Mouse (Mus musculus) megakaryocyte progenitor cell, adult 5-6 weeks (primary cell): ENCODE data around the gene Tamm41. TPM values are rescaled to one million over a fixed set of nuclear protein-coding genes. Genes with fewer than 3 reads are reported as not detected.
A peak's percentile ranks its signal among the peaks of the same experiment; 100 is the strongest.

Source experiments
- ATAC-seq: replicated peaks from 2 replicates; pipeline ENCODE4 v1.8.0; 2016; ENCODE audit warnings: mild to moderate bottlenecking, moderate TSS enrichment, inconsistent platforms; ENCODE audit not compliant: poor library complexity
- total RNA-seq, 2 experiments: library from RNA; stranded (forward) in 1 of 2; stranded (reverse) in 1 of 2; fragments of 157-497, 149-512 nt in 1 of 2; fragments of 200-1000 nt in 1 of 2; gene quantifications; 2 replicates each; pipeline versions ENCODE4 v1.2.3 to v1.2.4; 2015 to 2017

The Tamm41 gene
- total RNA-seq, 2 experiments from 2014 or later, result 50.6 to 55.0 TPM

DNA sequence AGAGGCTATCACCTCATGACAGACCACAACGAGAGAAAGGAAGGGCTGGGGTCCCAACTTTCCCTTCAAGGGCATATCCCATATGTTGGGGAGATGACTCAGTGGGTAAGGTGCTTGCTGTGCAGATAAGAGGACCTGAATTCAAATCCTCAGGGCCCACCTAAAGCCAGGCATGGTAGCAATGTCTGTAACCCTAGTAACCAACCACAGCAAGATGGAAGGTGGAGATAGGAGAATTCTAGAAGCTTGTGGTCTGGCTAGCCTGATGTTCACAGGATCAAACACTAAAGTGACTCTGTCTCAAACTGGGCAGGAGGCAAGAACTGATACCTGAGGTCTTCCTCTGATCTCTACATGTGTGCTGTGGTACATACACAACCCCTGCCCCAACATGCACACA lies 58.0 kb downstream of the Tamm41 start:
- ATAC-seq, result peak; percentile 57

DNA sequence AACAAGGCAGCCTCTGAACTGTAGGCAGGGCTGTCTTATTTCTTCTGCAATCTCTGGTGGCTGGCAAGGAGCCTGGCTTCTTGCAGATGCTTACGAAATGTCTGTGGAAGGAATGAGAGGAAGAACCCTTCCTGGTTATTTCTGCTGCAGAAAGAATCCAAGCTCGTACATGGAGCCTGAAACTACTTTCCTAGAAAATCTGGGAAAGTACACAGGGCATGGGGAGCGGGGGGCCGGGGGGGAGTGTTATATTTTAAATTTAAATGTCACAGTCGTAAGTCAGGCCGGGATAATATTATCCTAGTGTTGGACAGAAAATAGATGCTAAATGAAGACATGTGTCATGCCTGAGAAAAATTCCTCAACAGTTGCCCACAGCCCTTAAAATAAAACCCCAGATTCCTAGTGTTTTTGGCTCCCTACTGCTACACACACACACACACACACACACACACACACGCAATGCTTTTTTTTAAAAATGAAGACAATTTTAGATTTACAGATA lies 60.7 kb downstream of the Tamm41 start:
- no peak for ATAC-seq

DNA sequence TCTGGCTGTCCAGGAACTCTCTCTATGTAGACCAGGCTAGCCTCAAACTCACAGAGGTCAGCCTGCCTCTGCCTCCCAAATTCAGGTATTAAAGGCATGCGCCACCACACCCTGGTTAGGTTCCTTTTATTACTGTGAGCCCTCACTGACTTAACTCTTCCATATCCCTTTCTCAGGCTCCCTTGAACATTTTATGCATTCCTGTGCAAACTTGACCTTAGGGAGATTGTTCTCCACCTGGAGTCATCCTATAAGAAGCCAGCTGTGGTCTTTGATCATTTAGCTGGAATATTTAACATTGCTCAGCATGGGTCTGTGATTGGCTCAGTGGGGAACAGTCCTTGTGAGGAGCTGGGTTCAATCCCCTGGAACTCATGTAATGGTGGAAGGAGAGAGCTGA lies 63.3 kb downstream of the Tamm41 start:
- no peak for ATAC-seq

DNA sequence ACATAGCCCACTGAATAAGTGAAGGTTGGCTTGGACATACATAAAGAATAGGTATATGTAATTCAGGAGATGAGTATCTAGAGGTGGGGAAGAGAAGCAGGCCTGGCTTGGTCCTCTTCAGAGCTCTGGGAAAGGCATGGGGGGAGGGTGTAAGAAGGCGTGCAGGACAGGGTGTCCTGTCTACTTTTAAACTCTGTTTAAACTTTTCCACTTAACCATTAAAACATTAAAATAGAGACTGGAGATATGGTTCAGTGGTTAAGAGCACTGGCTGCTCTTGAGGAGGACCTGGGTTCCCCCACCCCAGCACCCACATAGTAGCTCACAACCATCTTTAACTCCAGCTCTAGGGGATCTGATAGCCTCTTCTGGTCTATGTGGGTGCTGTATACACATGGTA lies 64.7 kb downstream of the Tamm41 start:
- ATAC-seq, result no peak

DNA sequence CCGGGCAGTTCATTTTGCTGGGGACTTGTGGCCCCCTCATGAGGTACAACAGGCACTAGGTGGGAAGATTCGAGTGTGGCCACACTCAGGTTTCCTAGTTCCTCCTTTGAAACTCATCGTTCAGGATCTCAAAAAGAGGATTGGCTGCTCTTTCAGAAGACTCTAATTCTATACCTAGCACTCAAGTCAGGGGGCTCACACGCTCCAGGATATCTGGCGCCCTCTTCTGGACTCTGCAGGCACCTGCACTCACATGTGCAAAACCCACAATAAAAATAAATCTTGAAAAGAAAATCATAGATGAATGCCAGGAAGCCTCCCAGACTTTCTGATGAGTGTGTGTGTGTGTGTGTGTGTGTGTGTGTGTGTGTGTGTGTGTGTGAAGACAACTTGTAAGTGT lies 66.8 kb downstream of the Tamm41 start:
- no peak; the same call in 1 of the 2 replicates for ATAC-seq

DNA sequence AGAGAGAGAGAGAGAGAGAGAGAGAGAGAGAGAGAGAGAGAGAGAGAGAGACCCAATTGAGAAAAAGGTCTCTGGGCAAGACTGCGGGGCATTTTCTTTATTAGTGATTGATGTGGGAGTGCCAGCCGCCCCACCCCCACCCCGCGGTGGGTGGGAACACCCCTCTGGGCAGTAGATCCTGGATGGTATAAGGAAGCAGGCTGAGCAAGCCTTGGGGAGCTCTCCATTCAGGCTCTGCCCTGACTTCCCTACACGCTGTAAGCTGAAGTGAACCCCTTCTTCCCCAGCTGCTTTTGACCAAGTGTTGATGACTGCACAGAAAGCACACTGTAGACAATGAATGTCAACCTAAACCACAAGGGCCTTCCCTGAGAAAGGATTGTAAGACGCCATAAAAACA lies 67.3 kb downstream of the Tamm41 start:
- ATAC-seq, result no peak

DNA sequence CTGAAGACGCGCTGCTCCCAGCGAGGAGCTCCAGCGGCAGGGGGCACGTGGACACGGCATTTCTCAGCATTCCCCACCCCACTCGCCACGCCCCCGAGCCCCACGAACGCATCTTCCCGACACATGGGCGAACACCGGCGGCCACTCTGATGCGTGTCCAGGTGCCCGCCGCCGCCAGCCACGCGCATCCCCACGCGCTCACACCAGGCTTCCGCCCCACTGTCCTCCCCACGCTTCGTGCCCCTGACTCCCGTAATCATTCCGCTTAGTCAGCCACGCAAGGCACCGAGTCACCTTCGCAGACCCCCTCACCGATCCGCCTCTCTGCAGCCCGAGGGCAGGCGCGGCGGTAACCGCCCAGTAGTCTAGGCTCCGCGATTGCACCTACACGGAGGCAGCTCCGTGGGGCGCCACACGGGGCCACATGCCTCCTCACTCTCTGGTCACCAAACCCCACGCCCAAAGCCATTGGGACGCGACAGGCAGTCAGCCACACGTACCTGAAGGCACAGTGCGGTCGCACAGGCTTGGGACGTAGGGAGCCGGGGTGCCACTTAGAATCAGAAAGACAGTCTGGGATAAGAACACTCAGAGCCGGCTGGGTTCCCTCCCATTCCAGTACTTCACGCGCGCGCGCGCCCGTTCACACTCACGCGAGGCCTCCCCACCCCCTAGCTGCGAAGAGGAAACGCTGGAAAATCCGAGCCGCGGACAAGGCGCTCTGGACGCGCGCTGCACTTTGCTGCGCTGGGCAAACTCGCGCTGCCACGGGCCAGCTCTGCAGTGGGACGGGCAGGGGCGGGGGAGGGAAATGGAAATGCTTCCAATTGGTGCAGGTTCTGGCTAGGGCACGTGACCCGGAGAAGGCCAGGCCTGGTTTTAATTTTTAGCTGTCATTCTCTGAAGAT lies 68.2 kb downstream of the Tamm41 start, which contains the start of gene Vgll4:
Gene Vgll4 (minus strand): TSS at position 782 of the 908 bp plus-strand sequence.
- ATAC-seq, result peak; percentile 58

DNA sequence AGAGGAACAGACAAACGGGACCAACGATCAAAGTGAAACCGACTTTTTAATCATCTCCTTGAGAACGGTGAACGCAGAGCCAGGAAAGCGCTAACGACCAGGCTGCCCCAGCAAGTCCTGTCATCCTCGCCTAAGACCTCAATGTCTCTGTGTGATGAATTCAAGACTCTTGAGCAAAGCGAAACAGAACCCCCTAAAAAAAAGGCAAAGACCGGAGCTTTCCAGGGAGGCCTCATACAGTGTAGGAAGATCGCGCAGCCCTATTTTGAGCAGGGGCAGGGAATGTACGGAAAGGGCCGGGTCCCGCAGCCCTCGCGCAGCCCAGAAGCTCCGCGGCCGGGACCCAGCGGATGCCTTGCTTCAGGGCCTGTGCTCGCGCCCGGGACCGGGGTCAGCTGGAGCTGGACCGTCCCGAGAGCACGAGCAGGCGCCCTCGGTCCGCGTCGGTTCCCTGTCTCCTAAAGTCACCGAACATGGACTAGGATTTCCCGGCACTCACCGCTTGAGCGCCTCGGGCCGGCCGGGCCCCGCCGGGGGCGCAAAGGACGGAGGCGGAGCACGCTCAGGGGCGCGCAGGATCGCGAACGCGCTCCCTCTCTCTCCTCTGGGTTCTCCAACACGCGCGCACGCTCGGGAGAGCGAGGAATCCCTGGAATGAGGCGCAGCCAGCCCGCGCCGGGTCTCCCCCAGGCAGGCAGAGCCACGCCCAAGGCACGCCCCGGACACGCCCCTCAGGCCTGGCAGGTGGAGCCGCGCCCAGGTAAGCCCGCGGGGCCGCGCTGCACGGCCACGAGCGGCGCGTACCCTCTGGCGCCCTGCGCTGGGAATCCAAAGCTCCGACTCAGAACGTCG lies 69.1 kb downstream of the Tamm41 start:
- 0 out of 2 replicates have a peak, but pooled peaks have one; percentile 25 for ATAC-seq

DNA sequence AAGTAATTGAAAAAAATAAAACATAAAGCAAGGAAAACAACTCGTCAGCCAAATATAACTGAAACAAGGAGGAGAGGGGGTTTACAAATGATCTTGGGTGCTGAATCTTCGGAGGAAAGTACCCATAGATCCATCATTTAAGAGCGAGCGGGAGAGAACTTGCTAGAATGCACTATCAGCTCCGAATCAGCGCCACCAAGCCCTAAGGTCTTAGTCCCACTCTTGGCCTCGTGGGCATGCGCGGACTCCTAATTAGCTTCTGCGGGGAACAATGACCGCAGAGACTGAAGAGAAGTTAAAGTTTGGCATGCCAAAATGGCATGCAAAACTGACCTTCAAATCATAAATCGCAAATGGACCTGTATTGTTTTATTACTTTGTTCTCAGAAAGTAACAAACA lies 70.1 kb downstream of the Tamm41 start:
- ATAC-seq, result no peak

DNA sequence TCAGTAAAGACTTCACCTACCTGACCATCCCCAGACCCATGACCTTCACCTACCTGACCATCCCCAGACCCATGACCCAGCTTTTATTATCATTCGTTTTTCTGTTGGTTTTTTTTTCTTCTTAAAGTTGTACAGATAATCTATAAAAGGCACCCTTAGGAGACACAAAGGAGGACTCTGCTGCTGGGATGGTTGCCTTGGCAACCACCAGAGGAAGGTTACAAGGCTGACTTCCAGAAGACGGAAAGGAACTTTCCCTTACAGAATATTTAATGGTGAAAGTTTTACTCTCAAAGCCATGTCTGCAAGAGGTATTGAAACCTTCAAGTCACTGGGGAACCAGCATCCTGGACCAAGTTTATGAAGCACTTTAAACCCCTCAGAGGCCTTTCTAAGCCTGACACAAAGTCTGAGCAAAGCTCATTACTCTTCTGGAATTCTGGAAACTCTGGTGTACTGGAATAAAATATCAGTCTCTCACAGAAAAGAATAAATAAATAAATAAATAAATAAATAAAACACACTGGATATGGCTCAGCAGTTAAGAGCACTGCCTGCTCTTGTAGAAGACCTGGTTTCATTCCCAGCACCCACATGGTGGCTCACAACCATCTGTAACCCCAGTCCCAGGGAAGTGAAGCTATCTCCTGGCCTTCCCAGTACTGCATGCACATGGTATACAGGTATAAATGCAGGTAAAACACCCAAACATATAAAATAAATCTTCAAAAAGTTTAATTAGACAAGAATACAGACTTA lies 71.1 kb downstream of the Tamm41 start:
- ATAC-seq, result no peak

DNA sequence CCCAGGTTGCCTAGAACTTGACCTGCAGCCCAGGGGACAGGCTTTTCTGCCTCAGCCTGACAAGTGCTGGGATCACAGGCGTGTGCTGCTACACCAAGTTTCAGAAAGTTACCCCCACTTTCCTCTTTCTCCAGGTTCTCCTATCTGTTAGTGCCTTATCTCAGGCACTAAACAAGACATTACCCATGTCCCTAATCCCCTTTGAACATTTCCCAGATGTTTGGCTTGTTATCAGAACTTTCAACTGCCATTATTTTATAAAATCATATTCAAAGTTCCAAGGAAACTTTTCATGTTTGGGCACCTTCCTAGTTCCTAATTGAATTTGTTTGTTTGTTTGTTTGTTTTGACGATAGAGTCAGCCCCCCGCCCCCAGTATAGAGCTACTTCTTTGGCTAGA lies 71.9 kb downstream of the Tamm41 start:
- ATAC-seq, result no peak

DNA sequence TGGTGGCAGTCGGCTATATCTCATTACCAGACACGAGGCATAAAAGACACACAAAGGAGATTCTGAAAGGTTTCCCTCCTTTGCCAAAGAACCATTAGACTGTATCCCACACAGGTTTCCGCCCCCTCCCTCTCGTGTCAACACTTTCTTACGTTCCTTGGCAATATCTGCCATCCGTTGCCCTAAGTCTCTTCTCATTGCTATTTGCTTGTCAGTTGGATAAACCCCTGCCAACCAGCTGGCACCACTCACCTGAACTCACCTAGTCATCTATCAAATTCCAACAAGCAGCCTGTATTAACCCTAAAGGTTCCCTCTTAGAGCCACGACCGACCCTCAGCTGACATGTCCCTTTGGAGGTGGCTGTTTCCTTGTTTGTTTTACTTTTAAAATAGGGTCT lies 72.3 kb downstream of the Tamm41 start:
- ATAC-seq, result no peak

DNA sequence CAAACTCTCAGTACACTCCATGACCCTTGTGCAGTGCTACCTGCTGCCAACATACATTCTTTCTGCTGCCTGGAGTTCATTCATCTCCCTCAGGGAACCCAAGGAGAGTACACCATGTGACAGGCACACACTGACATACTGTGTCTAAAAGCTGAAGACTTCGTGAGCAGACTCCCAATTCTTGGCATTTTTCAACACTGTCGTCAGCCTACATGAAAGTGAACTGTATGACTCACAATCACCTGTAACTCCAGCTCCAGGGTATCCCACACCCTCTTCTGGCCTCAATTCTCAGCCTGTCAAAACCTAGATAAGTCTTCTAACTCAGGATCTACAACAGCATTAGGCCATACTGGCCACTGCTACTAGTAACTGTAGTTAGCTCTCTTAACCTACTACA lies 73.4 kb downstream of the Tamm41 start:
- ATAC-seq, result no peak

DNA sequence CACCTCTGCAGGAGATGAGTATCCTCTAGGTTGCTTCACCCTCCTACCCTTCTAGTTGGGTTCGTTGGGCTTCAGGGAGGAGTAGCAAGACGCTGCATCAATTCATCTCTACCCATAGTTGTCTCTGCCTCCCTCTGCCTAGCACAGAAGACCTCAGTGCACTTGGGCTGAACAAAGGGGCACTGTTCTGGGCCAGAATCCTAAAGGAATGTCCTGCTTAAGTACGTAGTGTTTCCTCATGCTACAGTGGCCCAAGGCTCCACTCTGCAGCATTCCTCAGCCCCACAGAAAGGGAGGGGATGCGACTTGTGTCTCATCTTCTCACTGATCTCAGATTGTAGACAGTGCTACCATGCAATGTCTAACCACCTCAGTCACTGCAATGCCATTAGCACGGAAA lies 74.0 kb downstream of the Tamm41 start:
- ATAC-seq, result no peak

DNA sequence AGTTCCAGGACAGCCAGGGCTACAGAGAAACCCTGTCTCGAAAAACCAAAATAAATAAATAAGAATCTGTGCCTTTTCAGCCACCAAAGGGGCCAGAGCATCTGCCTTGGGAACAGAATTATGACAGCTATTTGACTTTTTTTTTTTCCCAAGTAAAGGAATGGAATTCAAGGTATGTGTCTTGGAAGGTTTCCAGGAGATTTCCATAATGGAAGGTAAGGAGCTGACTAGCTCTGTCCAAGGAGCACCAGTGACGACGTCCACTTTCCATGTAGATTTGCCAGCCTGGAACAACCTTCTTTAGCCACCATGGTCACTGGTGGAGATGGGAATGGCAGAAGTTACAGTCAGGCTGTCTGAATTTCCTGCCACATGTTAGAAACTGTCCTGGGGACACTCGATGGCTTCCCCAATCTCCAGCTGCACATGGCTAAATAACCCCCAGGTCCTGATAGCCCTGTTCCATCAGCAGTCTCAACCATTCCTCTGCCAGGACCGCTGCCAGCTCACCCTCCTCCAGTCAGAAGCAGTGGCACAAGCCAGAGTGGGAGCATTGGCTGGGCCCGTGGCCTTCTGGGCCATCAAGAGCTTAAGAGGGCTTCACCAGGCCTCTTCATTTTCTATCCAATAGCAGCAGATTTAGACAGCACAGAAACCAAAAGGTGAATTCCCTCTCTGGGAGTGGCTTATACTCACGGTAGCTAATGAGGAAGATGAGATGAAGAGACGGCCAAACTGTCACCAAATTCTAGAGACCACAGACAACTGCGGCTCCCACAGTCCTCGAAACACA lies 76.2 kb downstream of the Tamm41 start:
- no peak for ATAC-seq

DNA sequence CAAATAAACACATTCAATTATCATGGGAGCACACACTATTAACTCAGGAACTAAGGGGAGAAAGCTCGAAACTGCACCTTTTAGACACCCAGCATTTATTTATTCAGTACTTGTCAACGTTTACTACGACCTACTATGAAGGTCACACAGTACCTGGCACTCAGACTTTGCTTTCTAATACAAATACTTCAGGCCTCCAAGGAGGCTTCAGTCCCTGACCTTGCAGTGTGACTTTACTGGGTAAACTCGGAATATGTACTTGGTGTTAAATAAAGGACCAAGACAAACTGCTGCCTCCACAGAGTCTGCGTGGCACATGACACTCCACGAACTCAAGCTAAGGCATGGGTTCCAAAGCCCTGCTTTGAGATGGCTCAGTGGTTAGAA lies 78.7 kb downstream of the Tamm41 start:
- no peak for ATAC-seq

DNA sequence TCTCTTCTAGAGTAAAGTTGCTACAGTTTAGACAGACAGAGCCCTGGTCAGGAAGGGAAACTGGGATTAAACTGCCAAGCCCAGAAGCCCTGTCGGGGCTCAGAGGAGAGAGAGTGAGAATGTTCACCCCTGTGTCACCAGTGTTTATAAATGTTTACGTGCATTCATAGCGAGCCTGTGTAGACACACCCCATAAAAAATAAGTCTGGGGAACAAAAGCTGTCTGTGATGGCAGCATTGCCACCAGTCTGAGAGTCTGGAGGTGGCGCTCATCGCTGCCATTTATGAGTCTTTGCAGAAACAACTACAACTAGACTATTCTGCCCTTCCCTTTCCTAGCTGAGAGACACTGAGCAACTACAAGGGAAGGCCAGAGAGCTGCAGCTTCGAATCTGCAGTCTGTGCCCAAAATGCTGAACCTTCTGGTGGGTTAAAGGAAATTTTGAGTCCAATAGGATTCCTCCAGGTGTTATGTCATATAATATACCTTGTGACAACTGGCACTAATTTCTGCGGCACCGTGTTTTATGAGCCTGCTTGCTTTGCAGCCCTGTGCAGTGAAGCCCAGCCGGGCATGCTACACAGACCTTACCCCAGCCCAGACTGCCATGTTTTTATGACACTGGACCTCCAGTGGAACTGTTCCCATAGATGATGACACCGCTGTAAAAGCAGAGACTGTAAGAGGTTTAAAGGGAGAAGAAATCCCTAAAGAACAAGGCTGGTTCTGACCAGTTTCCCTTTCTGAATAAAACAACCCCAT lies 79.2 kb downstream of the Tamm41 start:
- no peak for ATAC-seq

DNA sequence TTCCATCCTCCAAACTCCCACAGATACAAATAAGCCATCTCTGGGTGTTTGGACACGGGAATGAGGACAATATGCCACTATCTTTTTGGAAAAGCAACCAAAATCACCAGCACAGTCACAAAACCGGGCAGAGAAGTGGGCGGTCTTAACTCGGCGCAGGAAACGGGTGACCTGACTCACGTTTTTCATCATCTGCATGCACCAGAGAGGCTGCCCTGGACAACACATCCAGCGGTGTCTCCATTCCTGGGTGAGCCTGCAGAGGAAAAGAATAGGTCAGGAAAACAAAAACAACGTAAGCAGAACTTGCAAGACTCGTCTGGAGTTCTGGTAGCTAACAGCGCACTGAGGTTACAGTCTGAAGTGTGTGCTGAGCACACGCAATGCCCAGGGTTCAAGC lies 79.9 kb downstream of the Tamm41 start:
- no peak for ATAC-seq

DNA sequence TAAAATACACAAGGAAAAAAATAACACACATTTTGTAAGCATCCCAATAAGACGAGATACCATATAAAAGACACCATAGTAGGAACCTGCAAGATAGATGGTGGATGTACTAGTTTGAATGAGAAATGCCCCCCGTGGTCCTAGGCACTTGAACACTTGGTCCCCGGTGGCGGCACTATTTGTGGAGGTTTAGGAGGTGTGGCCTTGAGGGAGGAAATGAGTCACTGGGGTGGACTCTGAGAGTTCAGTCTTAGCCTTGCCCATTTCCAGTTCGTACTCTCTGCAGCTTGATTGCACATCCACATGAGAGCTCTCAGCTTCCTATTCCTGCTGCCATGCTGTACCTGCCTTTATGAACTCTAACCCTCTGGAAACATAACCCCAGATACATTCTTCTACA lies 83.2 kb downstream of the Tamm41 start:
- ATAC-seq, result no peak
